Mouse (Mus musculus) thymus, postnatal 0 days (tissue): ENCODE data around the gene Has3. TPM values are rescaled to one million over a fixed set of nuclear protein-coding genes. Genes with fewer than 3 reads are reported as not detected.
"Not testable (repeated sequence)": the region's sequence is repeated elsewhere in the genome, so short reads cannot be mapped to it uniquely, and the experiment has no call there.

Experiments
- DNase-seq: peaks from one replicate; pipeline ENCODE4 v3.0.0-alpha.2; 2015; ENCODE audit warnings: low spot score
- polyA plus RNA-seq: library from polyadenylated mRNA; unstranded; fragments of >200 nt; fragmentation: Nextera tagmentation; extraction: Ambion mirVana; gene quantifications from 2 replicates; pipeline ENCODE4 v1.2.1, GENCODE M21; 2015

The Has3 gene
- 0.26 and 0.56 TPM in 2 replicates for polyA plus RNA-seq

- no peak for DNase-seq
These were observed at the start of gene Has3 for GRCm38 (mm10) chr8:106870051-106870450. TSS of gene Has3 (plus strand) at chr8:106870242.

GRCm38 (mm10) chr8:106820553-106821515 is 49.2 kb upstream of the Has3 start:
- DNase-seq, result peak; percentile 23

DNA sequence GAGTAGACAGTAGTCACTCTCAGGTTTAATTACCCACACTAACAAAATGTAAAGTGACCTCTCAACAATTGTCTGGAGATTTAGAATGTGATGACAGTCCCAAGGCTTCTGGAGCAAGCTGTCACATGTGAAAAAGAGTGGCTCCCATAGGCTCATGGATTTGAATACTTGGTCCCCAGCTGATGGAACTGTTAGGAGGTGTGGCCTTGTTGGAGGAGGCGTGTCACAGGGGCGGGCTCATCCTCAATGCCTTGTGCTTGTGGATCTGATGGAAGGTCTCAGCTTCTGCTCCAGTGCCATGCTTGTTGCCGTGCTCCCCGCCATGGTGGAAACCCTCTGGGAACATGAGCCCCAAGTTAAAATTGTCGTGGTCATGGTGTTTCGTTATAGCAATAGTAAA is 41.1 kb upstream of the Has3 start:
- no peak for DNase-seq

DNA sequence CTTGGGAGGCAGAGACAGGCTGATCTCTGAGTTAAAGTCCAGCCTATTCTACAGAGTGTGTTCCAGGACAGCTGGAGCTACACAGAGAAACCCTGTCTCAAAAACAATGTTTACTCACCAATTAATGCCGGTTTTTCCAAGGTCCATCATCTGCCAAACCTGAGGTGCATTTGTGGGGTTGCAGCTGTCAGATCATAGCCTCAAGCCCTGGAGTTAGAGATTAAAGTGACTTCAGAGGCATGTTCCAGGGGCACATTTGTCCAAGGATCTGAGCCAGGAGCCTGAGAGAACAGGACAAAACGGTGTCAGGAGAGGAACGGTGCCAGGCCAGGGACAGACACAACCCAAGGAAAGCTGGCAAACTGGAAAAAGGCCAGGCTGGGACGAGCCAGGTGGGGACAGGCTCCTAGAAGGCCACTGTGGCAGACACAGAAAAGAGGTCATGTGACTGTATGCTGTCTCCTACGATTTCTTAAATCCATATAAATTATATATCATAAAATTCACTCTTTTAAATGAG is 40.5 kb upstream of the Has3 start:
- DNase-seq, result no peak

DNA sequence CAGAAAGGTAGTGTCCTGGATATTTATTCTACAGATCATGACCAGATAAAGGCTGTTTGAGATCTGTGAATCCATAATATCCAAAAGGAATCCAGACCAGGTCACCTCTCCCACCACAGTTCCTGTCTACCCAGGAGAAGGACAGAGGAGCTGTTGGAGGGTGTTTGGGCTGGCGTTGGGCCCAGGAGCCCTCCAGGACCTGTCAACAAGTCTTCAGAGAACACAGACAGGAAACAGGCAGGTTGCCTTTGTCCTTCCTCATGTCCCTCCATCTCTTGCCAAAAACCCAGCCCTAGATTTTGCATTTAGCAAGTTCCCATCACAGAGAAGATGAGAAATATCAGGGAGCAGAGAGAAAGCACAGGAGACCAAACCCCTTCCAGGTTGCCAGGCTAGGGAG is 35.1 kb upstream of the Has3 start:
- DNase-seq, result no peak

DNA sequence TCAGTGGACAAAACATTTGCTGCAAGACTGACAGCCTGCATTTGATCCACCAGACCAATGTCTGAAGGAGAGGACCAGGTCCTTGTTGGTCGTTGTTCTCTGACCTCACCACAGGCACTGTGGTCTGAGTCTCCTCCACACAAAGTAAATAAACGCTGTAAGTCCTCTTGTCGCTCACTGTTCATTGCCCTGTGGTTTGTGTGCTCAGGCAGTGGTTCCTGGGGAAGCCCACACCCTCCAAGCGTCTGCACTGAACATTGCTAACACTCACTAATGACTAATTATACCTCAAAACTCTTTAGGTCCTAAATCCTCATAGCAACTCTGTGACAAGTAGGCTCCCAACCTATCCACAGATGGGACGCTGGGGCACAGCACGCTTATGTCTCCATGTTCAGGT is 33.5 kb upstream of the Has3 start:
- no peak for DNase-seq

- no peak for DNase-seq
These were observed 31.2 kb upstream of the Has3 start for GRCm38 (mm10) chr8:106838803-106839202.

- no peak for DNase-seq
These were observed 30.6 kb upstream of the Has3 start for GRCm38 (mm10) chr8:106839209-106840001.

DNA sequence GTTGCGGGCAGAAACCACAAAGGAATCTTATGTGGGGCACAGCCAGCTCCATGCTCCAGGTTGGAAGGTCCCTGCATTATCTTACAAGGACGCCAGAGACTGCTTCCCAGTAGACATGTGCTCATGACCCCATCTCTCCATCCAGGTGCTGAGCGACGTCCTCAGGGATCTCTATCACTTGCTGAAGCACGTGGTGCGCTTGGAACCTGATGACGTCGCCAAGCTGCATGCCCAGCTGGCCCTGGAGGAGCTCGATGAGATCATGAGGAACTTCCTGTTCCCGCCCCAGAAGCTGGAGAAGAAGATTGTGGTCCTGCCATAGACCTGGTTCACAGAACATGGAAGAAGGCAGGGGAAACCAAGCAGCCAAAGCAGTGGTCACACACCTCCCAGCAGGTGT is 20.0 kb upstream of the Has3 start:
- DNase-seq, result no peak

DNA sequence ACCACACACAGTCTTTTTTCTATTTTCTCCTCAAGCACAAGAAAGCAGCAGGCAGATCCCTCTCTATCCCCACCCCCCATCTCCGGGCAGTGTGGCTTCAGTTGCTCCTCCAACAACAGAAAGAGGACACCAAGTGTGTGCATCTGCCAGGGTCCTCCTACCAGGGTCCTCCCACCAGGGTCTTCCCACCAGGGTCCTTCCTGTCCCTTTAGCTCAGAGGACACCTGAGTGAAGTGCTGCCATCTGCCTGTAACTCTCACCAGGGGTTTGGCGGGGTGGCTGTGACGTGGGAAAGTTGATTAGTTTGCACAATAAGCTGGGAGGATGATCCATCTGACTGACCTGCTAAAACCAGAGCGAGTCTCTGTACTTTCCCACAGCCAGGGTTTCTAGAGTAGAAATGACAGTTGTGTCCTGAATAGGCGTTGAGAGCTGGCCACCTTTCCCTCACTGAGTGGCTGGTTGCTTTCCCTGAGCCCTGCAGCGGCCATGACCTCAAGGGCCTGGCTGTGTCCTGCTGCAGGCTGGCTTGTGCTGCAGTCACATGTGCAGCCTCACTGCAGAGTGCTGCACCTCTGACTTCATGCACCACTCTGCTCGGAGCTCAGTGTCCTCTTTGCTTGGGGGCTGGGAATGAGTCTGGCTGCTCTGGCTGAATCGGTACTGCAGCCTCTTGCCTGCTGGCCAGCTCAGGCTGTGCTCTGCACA is 15.4 kb upstream of the Has3 start:
- no peak for DNase-seq

DNA sequence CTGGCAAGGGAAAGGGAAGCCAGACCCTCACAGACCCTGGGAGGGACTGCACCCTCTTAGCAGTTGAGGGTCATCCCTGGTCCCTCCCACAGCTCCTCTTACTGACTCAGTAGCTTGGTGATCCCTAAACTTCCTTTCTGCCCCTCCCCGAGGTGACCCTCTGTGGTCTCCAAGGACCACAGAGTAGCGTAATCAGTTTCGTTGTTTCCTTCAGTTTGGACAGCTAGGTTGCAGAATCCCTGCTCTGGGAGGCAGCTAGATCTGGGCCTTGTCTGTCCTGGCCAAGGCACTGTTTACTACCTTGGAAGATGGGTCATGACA is 14.8 kb upstream of the Has3 start:
- DNase-seq, result no peak

- DNase-seq, result no peak
These were observed 7.2 kb upstream of the Has3 start for GRCm38 (mm10) chr8:106862845-106863244.

- no peak for DNase-seq
These were observed 4.7 kb upstream of the Has3 start for GRCm38 (mm10) chr8:106865354-106865753.

DNA sequence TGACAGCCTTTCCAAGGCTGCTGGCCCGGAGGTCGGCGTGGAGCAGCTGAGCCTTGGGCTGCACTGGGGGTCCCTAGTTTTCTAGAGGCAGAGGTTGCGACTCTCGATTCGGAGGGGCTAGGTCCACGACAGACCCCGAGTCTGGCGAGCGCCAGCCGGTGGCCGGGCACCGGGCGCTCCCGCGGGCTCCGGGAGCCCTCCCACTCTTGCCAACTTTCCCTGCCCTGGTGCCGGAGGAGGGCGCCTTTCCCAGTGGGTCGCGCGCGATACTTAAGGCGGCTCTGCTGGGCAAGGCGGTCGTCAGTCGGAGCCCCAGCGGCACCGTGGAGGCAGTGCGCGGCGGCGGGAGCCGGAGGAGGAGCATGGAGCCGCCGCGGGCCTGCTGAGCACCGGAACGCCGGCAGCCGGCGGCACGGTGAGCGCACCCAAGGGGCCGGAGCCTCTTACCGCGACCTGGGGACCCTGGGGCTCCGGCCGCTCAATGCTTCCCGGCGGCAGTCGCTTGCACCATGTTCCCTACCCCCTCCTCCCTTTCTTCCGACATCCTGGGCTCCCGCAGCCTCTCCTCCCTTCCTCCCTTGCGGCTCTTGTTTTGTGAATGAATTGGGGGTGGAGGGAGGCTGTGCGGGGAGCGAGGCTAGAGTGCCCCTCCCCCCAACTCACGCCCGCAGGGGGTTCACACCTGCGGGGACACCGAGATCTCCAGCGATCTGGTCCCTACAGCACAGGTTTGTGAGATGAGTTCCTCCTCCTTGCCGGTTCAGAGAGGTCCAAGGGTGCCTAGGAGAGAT is 690 bp downstream of the Has3 start:
- peak; percentile 20 for DNase-seq

DNA sequence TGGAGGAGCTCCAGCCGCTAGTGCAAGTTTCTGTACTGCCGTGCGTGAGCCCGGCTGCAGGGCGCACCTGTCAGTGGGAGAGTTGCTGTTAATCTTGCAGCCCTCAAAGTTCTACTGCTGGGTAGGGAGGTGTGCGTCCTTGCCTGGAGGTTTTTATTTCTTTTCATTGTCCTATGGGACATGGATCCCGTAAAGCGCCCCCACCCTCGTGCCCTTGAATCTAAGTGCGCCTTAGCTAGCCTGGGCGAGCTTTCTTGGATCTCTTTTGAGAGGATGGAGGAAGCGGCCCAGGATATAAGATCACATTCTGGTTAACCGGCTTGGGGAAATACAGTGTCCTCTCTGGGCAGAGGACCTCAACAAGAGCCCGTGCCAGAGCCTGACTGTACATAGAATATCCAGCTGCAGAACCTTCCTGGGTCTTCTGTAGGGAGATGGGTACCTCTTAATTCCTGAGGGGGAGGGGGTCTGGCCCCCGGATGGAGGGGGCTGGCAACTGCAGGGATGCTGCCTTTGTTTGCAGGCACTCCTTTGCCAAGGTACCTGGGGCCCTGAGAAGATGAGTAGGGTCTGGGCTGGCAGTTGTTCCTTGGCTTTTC is 1.4 kb downstream of the Has3 start:
- no peak for DNase-seq

DNA sequence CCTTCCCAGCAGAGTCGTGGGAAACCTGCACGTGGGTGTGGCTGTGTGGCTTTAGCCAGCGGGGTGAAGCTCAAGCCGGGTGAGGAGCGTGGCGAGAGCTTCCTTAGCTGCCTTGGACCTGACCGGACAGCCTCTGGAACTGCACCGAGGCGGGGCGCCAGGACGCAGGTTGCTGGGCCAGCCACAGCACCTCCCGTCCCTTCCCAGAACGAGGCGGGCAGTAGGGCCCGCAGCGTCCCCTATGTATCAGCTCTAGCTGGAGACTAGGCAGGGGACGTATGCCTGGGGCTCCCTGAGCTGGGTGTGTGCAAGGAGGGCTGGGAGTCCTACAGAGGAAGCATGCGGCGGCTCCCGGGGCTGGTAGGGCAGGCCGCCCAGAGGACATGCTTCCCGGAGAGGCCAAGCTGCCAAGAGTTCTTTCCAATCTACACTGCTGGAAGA is 1.9 kb downstream of the Has3 start:
- no peak for DNase-seq

DNA sequence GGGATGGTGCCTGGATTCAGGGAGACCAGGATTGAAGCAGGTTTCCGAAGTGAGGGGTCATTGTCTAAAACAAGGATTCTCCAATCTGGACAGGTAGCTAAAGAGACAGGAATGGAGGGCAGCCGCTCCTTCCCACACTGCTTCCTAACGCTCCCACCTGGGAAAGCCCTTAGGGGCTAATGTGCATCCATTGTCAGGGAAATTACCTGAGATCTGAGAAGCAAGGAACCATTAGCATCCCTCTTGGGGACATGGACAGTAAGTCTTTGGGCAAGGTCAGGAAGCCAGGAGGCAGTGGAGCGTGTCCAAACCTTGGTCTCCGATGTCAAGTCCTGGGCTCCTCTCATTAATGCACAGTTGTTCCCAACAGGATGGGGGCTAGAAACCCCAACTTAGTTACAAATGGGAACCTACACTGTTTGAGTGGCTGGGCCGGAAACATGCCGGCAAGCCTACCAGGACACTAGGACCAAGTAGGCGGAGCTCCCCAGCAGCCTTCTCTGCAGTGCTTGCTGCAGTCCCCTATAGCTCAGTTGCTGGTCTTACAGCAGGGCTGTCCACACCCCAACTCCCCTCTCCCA is 2.5 kb downstream of the Has3 start:
- DNase-seq, result no peak

DNA sequence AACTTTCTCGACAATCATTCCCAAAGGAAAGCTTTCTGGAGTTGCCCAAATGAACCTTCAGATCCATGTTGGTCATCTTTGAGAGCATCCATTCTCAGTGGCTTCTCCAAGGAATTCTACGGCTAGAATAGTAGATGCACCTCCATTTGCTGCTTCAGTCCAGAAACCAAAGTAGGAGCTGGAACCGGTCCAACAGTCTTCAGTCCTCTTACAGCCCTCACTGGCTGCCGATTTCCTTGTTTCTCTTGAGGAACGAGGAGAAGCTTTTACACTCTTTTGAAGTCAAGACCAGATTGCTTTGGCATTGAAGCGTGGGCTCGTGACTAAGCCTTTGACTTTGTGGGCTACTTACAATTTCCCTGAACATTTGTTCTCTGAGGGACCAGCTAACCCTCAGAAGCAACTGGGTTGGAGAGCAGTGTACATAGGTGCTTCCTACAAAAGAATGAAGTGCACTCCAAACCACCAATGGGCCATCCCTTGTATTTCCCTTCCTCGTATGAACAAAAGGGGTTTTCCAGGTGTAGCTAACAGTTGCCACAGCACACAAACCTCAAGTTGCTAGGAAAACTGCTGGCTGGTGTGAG is 10.2 kb downstream of the Has3 start:
- no peak for DNase-seq

- DNase-seq, result not testable (repeated sequence)
These were observed 14.1 kb downstream of the Has3 start for GRCm38 (mm10) chr8:106884094-106884493.
